Mouse (Mus musculus): ENCODE measurements around the gene Fam49a. TPM values are rescaled to one million over a fixed set of nuclear protein-coding genes. Genes with fewer than 3 reads are reported as not detected.

Fam49a gene
- total and polyA plus RNA-seq, 3 experiments = 0.11 to 0.45 TPM; not detected in 1

GRCm38 (mm10) chr12:12301149-12301548 is 39.2 kb downstream of the Fam49a start:
- peaks cover 12% of the 10 kb centered on the region for H3K4me1 ChIP-seq (ENCODE audit: insufficient read depth, low read depth, low read length)
- no peaks in the 10 kb centered on the region for H3K27me3 ChIP-seq (ENCODE audit: insufficient read depth, low read length)
- peaks cover 4% of the 10 kb centered on the region; the same call in 1 of the 2 replicates for H3K9me3 ChIP-seq (replicated peaks)
- no peaks in the 10 kb centered on the region for H3K36me3 ChIP-seq (replicated peaks)
- H3K4me3 ChIP-seq (ENCODE audit: low read depth, low read length) = no peak overlapping the region
- TF ChIP-seq GATA1 (IDR thresholded peaks at IDR 0.05; ENCODE audit: borderline replicate concordance, low read length) = no peak
- no peak for TF ChIP-seq TAL1 (conservative IDR thresholded peaks at IDR 0.05; ENCODE audit: low read depth, low read length)
- no peak for TF ChIP-seq POLR2AphosphoS5 (IDR thresholded peaks at IDR 0.05; ENCODE audit: insufficient replicate concordance, low read depth, low read length)
- TF ChIP-seq CTCF (IDR thresholded peaks at IDR 0.05; ENCODE audit: low read depth, low read length) = no peak
- no peak for TF ChIP-seq GATA2 (IDR thresholded peaks at IDR 0.05; ENCODE audit: borderline replicate concordance, low read depth, low read length)
- ATAC-seq (ENCODE audit: extremely low read depth, insufficient number of reproducible peaks, low FRiP score, poor library complexity, severe bottlenecking) (no peak), DNase-seq (ENCODE audit: low spot score) (no peak)

- peak; percentile 80 for ATAC-seq (ENCODE audit: extremely low read depth, insufficient number of reproducible peaks, low FRiP score, poor library complexity, severe bottlenecking)
- peaks cover 12% of the 10 kb centered on the region for H3K4me1 ChIP-seq (ENCODE audit: insufficient read depth, low read depth, low read length)
- DNase-seq (ENCODE audit: low spot score) = peak; percentile 21
- no peaks in the 10 kb centered on the region for H3K27me3 ChIP-seq (ENCODE audit: insufficient read depth, low read length)
- peaks cover 6% of the 10 kb centered on the region; the same call in 1 of the 2 replicates for H3K9me3 ChIP-seq (replicated peaks)
- no peak for TF ChIP-seq GATA1 (IDR thresholded peaks at IDR 0.05; ENCODE audit: borderline replicate concordance, low read length)
- TF ChIP-seq CTCF (IDR thresholded peaks at IDR 0.05; ENCODE audit: low read depth, low read length) = no peak
- TF ChIP-seq GATA2 (IDR thresholded peaks at IDR 0.05; ENCODE audit: borderline replicate concordance, low read depth, low read length) = no peak
- no peak for TF ChIP-seq TAL1 (conservative IDR thresholded peaks at IDR 0.05; ENCODE audit: low read depth, low read length)
- no peak for TF ChIP-seq POLR2AphosphoS5 (IDR thresholded peaks at IDR 0.05; ENCODE audit: insufficient replicate concordance, low read depth, low read length)
- H3K4me3 ChIP-seq (ENCODE audit: low read depth, low read length) = no peak overlapping the region; the same call in 1 of the 2 replicates
- no peaks in the 10 kb centered on the region for H3K36me3 ChIP-seq (replicated peaks)
Measured at GRCm38 (mm10) chr12:12301815-12302214, 39.9 kb downstream of the Fam49a start.

- no peak for ATAC-seq (ENCODE audit: extremely low read depth, insufficient number of reproducible peaks, low FRiP score, poor library complexity, severe bottlenecking)
Measured at GRCm38 (mm10) chr12:12306214-12306613, 44.3 kb downstream of the Fam49a start.

GRCm38 (mm10) chr12:12306814-12307213 is 44.9 kb downstream of the Fam49a start:
- H3K27me3 ChIP-seq (ENCODE audit: insufficient read depth, low read length) = no peaks in the 10 kb centered on the region
- no peaks in the 10 kb centered on the region for H3K36me3 ChIP-seq (replicated peaks)
- no peak for ATAC-seq (ENCODE audit: extremely low read depth, insufficient number of reproducible peaks, low FRiP score, poor library complexity, severe bottlenecking)
- H3K9me3 ChIP-seq (replicated peaks) = peaks cover 6% of the 10 kb centered on the region; the same call in 1 of the 2 replicates
- peaks cover 6% of the 10 kb centered on the region; the same call in 1 of the 2 replicates for H3K4me1 ChIP-seq (ENCODE audit: insufficient read depth, low read depth, low read length)
- no peak overlapping the region for H3K4me3 ChIP-seq (ENCODE audit: low read depth, low read length)
- TF ChIP-seq GATA1 (IDR thresholded peaks at IDR 0.05; ENCODE audit: borderline replicate concordance, low read length) = no peak
- no peak for TF ChIP-seq CTCF (IDR thresholded peaks at IDR 0.05; ENCODE audit: low read depth, low read length)
- no peak for TF ChIP-seq GATA2 (IDR thresholded peaks at IDR 0.05; ENCODE audit: borderline replicate concordance, low read depth, low read length)
- no peak for TF ChIP-seq TAL1 (conservative IDR thresholded peaks at IDR 0.05; ENCODE audit: low read depth, low read length)
- TF ChIP-seq POLR2AphosphoS5 (IDR thresholded peaks at IDR 0.05; ENCODE audit: insufficient replicate concordance, low read depth, low read length) = no peak
- DNase-seq (ENCODE audit: low spot score) = no peak

More at GRCm38 (mm10) chr12:12306214-12306613, 44.3 kb downstream of the Fam49a start:
- H3K4me3 ChIP-seq (ENCODE audit: low read depth, low read length) = no peak overlapping the region
- no peaks in the 10 kb centered on the region for H3K36me3 ChIP-seq (replicated peaks)
- no peak for DNase-seq (ENCODE audit: low spot score)
- TF ChIP-seq CTCF (IDR thresholded peaks at IDR 0.05; ENCODE audit: low read depth, low read length) (no peak), GATA1 (IDR thresholded peaks at IDR 0.05; ENCODE audit: borderline replicate concordance, low read length) (no peak), GATA2 (IDR thresholded peaks at IDR 0.05; ENCODE audit: borderline replicate concordance, low read depth, low read length) (no peak), TAL1 (conservative IDR thresholded peaks at IDR 0.05; ENCODE audit: low read depth, low read length) (no peak), POLR2AphosphoS5 (IDR thresholded peaks at IDR 0.05; ENCODE audit: insufficient replicate concordance, low read depth, low read length) (no peak)
- H3K27me3 ChIP-seq (ENCODE audit: insufficient read depth, low read length) = no peaks in the 10 kb centered on the region
- peaks cover 12% of the 10 kb centered on the region for H3K4me1 ChIP-seq (ENCODE audit: insufficient read depth, low read depth, low read length)
- peaks cover 6% of the 10 kb centered on the region; the same call in 1 of the 2 replicates for H3K9me3 ChIP-seq (replicated peaks)

GRCm38 (mm10) chr12:12307245-12307644 is 45.3 kb downstream of the Fam49a start:
- H3K36me3 ChIP-seq (replicated peaks) = no peaks in the 10 kb centered on the region
- no peaks in the 10 kb centered on the region for H3K27me3 ChIP-seq (ENCODE audit: insufficient read depth, low read length)
- DNase-seq (ENCODE audit: low spot score) (no peak), ATAC-seq (ENCODE audit: extremely low read depth, insufficient number of reproducible peaks, low FRiP score, poor library complexity, severe bottlenecking) (no peak)
- 0 out of 2 replicates have a peak, but pooled peaks cover 2% of the 10 kb centered on the region for H3K4me1 ChIP-seq (ENCODE audit: insufficient read depth, low read depth, low read length)
- H3K4me3 ChIP-seq (ENCODE audit: low read depth, low read length) = no peak overlapping the region
- no peak for TF ChIP-seq CTCF (IDR thresholded peaks at IDR 0.05; ENCODE audit: low read depth, low read length)
- TF ChIP-seq GATA2 (IDR thresholded peaks at IDR 0.05; ENCODE audit: borderline replicate concordance, low read depth, low read length) = no peak
- TF ChIP-seq POLR2AphosphoS5 (IDR thresholded peaks at IDR 0.05; ENCODE audit: insufficient replicate concordance, low read depth, low read length) = no peak
- TF ChIP-seq TAL1 (conservative IDR thresholded peaks at IDR 0.05; ENCODE audit: low read depth, low read length) = no peak
- TF ChIP-seq GATA1 (IDR thresholded peaks at IDR 0.05; ENCODE audit: borderline replicate concordance, low read length) = no peak
- H3K9me3 ChIP-seq (replicated peaks) = peaks cover 6% of the 10 kb centered on the region; the same call in 1 of the 2 replicates

- Histone ChIP-seq H3K4me1 (ENCODE audit: insufficient read depth, low read depth, low read length) (no peaks in the 10 kb centered on the region), H3K36me3 (replicated peaks) (no peaks in the 10 kb centered on the region), H3K9me3 (replicated peaks) (peaks cover 10% of the 10 kb centered on the region), H3K27me3 (ENCODE audit: insufficient read depth, low read length) (no peaks in the 10 kb centered on the region), H3K4me3 (ENCODE audit: low read depth, low read length) (no peak overlapping the region)
- ATAC-seq (ENCODE audit: extremely low read depth, insufficient number of reproducible peaks, low FRiP score, poor library complexity, severe bottlenecking) (no peak), DNase-seq (ENCODE audit: low spot score) (no peak)
- TF ChIP-seq TAL1 (conservative IDR thresholded peaks at IDR 0.05; ENCODE audit: low read depth, low read length) (no peak), CTCF (IDR thresholded peaks at IDR 0.05; ENCODE audit: low read depth, low read length) (no peak), GATA1 (IDR thresholded peaks at IDR 0.05; ENCODE audit: borderline replicate concordance, low read length) (no peak), POLR2AphosphoS5 (IDR thresholded peaks at IDR 0.05; ENCODE audit: insufficient replicate concordance, low read depth, low read length) (no peak), GATA2 (IDR thresholded peaks at IDR 0.05; ENCODE audit: borderline replicate concordance, low read depth, low read length) (no peak)
Measured at GRCm38 (mm10) chr12:12313437-12313836, 51.5 kb downstream of the Fam49a start.

All from G1E (cell line).